Mouse (Mus musculus) stomach, embryonic 14.5 days (tissue): ENCODE data around the gene Cntnap5a. TPM values are rescaled to one million over a fixed set of nuclear protein-coding genes. Genes with fewer than 3 reads are reported as not detected.

Experiments
- ATAC-seq: fragments of 200-750 bp; cut with Nextera tagmentation; 2 replicates; pipeline ENCODE4 v1.8.0; 2017; ENCODE audit warnings: low read depth, moderate TSS enrichment; ENCODE audit not compliant: insufficient number of reproducible peaks, insufficient read depth, low FRiP score
- H3K27ac ChIP-seq: fragments of 300-500 bp; sonication (generic); 2 replicates; pipeline ENCODE4 v1.5.1; 2014; ENCODE audit warnings: mild to moderate bottlenecking, low read length, moderate library complexity, mixed read lengths
- H3K27me3 ChIP-seq: fragments of 300-500 bp; sonication (generic); 2 replicates; pipeline ENCODE4 v1.6.1; 2014; ENCODE audit warnings: low read length, control low read depth, mixed read lengths; ENCODE audit not compliant: control insufficient read depth, insufficient read depth
- H3K36me3 ChIP-seq: fragments of 300-500 bp; sonication (generic); 2 replicates; pipeline ENCODE4 v1.6.1; 2014; ENCODE audit warnings: mild to moderate bottlenecking, control low read depth, low read length, moderate library complexity, mixed read lengths; ENCODE audit not compliant: control insufficient read depth, insufficient read depth
- H3K4me1 ChIP-seq: fragments of 300-500 bp; sonication (generic); 2 replicates; pipeline ENCODE4 v1.6.1; 2014; ENCODE audit warnings: low read length, control low read depth, mixed read lengths; ENCODE audit not compliant: control insufficient read depth, insufficient read depth
- H3K4me2 ChIP-seq: fragments of 300-500 bp; sonication (generic); replicated peaks from 2 replicates; pipeline ENCODE4 v1.6.1; 2014; ENCODE audit warnings: low read depth, low read length, control low read depth
- H3K4me3 ChIP-seq: fragments of 300-500 bp; sonication (generic); 2 replicates; pipeline ENCODE4 v1.5.1; 2014; ENCODE audit warnings: low read depth, low read length, control low read depth
- H3K9ac ChIP-seq: fragments of 300-500 bp; sonication (generic); replicated peaks from 2 replicates; pipeline ENCODE4 v1.6.1; 2014; ENCODE audit warnings: low read depth, mild to moderate bottlenecking, control low read depth, low read length, moderate library complexity, mixed read lengths
- H3K9me3 ChIP-seq: fragments of 300-500 bp; sonication (generic); 2 replicates; pipeline ENCODE4 v1.6.1; 2016; ENCODE audit warnings: low read depth, low read length, control low read depth; ENCODE audit not compliant: control insufficient read depth
- WGBS: fragments of 180-500 bp; shearing (Covaris S2); extraction: QIAGEN DNeasy Blood & Tissue Kit; methylation state at CpG from one replicate; pipeline ENCODE4 v1.1.7; 2014; 5-methylcytosine and 5-hydroxymethylcytosine counted together
- polyA plus RNA-seq: library from polyadenylated mRNA; unstranded; fragments of >200 nt; fragmentation: Nextera tagmentation; extraction: Ambion mirVana; gene quantifications from 2 replicates; pipeline ENCODE4 v1.2.1, GENCODE M21; 2014

The Cntnap5a gene
- polyA plus RNA-seq, 1 experiment from 2014 or later = 0.14 TPM

- H3K27ac ChIP-seq = no peak overlapping the region
- H3K9me3 ChIP-seq = no peaks in the 10 kb centered on the region
- H3K4me1 ChIP-seq = no peaks in the 10 kb centered on the region
- H3K9ac ChIP-seq = no peak overlapping the region
- 49% methylated on average over 2 of the region's 2 CpGs for WGBS
- no peaks in the 10 kb centered on the region for H3K36me3 ChIP-seq
- no peaks in the 10 kb centered on the region for H3K27me3 ChIP-seq
- ATAC-seq = no peak
- H3K4me2 ChIP-seq = no peak overlapping the region
- H3K4me3 ChIP-seq = no peak overlapping the region
These were observed 681.0 kb downstream of the Cntnap5a start for GRCm38 (mm10) chr1:116365606-116366005.

- 42% methylated on average over 2 of the region's 2 CpGs for WGBS
- no peak for ATAC-seq
- no peaks in the 10 kb centered on the region for H3K9me3 ChIP-seq
- H3K27me3 ChIP-seq = no peaks in the 10 kb centered on the region
- H3K36me3 ChIP-seq = no peaks in the 10 kb centered on the region
- H3K4me3 ChIP-seq = no peak overlapping the region
- H3K4me2 ChIP-seq = no peak overlapping the region
- H3K27ac ChIP-seq = no peak overlapping the region
- no peak overlapping the region for H3K9ac ChIP-seq
- no peaks in the 10 kb centered on the region for H3K4me1 ChIP-seq
These were observed 681.6 kb downstream of the Cntnap5a start for GRCm38 (mm10) chr1:116366171-116366570.

GRCm38 (mm10) chr1:116366806-116367205 is 682.2 kb downstream of the Cntnap5a start:
- H3K9me3 ChIP-seq = no peaks in the 10 kb centered on the region
- no peak overlapping the region for H3K27ac ChIP-seq
- H3K4me2 ChIP-seq = no peak overlapping the region
- ATAC-seq = no peak
- no peak overlapping the region for H3K9ac ChIP-seq
- no peaks in the 10 kb centered on the region for H3K36me3 ChIP-seq
- no peaks in the 10 kb centered on the region for H3K27me3 ChIP-seq
- H3K4me1 ChIP-seq = no peaks in the 10 kb centered on the region
- H3K4me3 ChIP-seq = no peak overlapping the region

DNA sequence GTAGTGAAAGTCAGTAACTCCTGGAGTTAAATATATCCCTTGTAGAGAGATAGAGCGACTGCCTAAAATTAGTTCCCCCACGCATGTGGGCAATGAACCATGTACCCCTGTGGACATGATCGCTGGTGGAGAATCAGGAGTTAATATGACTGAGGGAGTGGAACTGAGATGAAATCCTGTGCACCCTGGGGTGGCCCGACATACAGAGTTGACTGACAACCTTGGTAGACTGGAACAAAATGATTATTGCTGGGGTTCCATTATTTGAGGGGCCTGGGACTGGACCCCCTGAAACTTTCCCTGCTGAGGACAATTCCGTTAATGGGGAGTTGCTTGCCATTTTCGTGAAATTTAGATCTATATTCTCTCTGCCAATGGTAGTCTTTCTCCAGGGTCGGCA is 683.0 kb downstream of the Cntnap5a start:
- 72% methylated on average over 7 of the region's 7 CpGs for WGBS
- no peaks in the 10 kb centered on the region for H3K36me3 ChIP-seq
- ATAC-seq = no peak
- no peaks in the 10 kb centered on the region for H3K27me3 ChIP-seq
- H3K4me2 ChIP-seq = no peak overlapping the region
- no peaks in the 10 kb centered on the region for H3K9me3 ChIP-seq
- no peaks in the 10 kb centered on the region for H3K4me1 ChIP-seq
- H3K4me3 ChIP-seq = no peak overlapping the region
- H3K9ac ChIP-seq = no peak overlapping the region
- H3K27ac ChIP-seq = no peak overlapping the region

GRCm38 (mm10) chr1:116370817-116371216 is 686.3 kb downstream of the Cntnap5a start:
- Histone ChIP-seq H3K9ac (no peak overlapping the region), H3K9me3 (no peaks in the 10 kb centered on the region), H3K27me3 (no peaks in the 10 kb centered on the region), H3K4me3 (no peak overlapping the region), H3K4me2 (no peak overlapping the region), H3K4me1 (no peaks in the 10 kb centered on the region), H3K27ac (no peak overlapping the region), H3K36me3 (no peaks in the 10 kb centered on the region)
- 93% methylated on average over 4 of the region's 4 CpGs for WGBS
- no peak for ATAC-seq

GRCm38 (mm10) chr1:116373551-116373950 is 689.0 kb downstream of the Cntnap5a start:
- no peak for ATAC-seq
- Histone ChIP-seq H3K9ac (no peak overlapping the region), H3K4me2 (no peak overlapping the region), H3K27ac (no peak overlapping the region), H3K36me3 (no peaks in the 10 kb centered on the region), H3K4me1 (no peaks in the 10 kb centered on the region), H3K4me3 (no peak overlapping the region), H3K27me3 (no peaks in the 10 kb centered on the region), H3K9me3 (no peaks in the 10 kb centered on the region)
- WGBS = 60% methylated on average over 1 of the region's 1 CpGs

DNA sequence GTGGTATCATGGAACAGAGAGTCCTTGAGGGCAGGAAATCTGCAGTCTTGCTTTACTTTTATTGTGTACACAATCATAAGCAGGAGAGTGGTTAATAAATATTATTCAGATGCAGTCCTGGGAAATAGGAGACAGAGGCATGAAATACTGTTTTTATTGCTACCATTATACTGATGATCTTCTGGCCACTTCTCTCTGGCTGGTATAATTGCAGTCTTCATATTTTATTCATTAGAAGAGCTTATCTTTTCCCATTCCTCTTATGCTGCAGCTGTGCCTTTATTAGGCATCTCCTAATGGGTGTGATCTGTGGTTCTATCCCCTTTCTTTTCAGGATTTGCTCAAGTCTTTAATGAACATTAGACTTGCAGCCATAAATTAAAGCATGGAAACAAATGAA is 707.8 kb downstream of the Cntnap5a start:
- Histone ChIP-seq H3K4me1 (no peaks in the 10 kb centered on the region), H3K9ac (no peak overlapping the region), H3K9me3 (no peaks in the 10 kb centered on the region), H3K27ac (no peak overlapping the region), H3K27me3 (no peaks in the 10 kb centered on the region), H3K4me3 (no peak overlapping the region), H3K4me2 (no peak overlapping the region), H3K36me3 (no peaks in the 10 kb centered on the region)
- ATAC-seq = no peak

- Histone ChIP-seq H3K4me1 (no peaks in the 10 kb centered on the region), H3K9me3 (no peaks in the 10 kb centered on the region), H3K9ac (no peak overlapping the region), H3K4me3 (no peak overlapping the region), H3K36me3 (no peaks in the 10 kb centered on the region), H3K27ac (no peak overlapping the region), H3K4me2 (no peak overlapping the region), H3K27me3 (no peaks in the 10 kb centered on the region)
- WGBS = 63% methylated on average over 1 of the region's 1 CpGs
- ATAC-seq = no peak
These were observed 717.6 kb downstream of the Cntnap5a start for GRCm38 (mm10) chr1:116401996-116402656.

GRCm38 (mm10) chr1:116409836-116410235 is 725.3 kb downstream of the Cntnap5a start:
- Histone ChIP-seq H3K4me1 (no peaks in the 10 kb centered on the region), H3K9me3 (no peaks in the 10 kb centered on the region), H3K9ac (no peak overlapping the region), H3K4me3 (no peak overlapping the region), H3K27me3 (no peaks in the 10 kb centered on the region), H3K36me3 (no peaks in the 10 kb centered on the region), H3K4me2 (no peak overlapping the region), H3K27ac (no peak overlapping the region)
- WGBS = 86% methylated on average over 1 of the region's 1 CpGs
- no peak for ATAC-seq
